Mouse (Mus musculus) stomach, embryonic 16.5 days (tissue): Measurements from ENCODE around the gene 1700025C18Rik. TPM values are rescaled to one million over a fixed set of nuclear protein-coding genes. Genes with fewer than 3 reads are reported as not detected.
A peak's percentile ranks its signal among the peaks of the same experiment; 100 is the strongest.

Source experiments
- ATAC-seq: fragments of 200-750 bp; cut with Nextera tagmentation; 2 replicates; pipeline ENCODE4 v1.8.0; 2017; ENCODE audit warnings: moderate number of reproducible peaks, moderate TSS enrichment; ENCODE audit not compliant: insufficient read depth, low FRiP score
- H3K27ac ChIP-seq: fragments of 300-500 bp; sonication (generic); 2 replicates; pipeline ENCODE4 v1.5.1; 2014; ENCODE audit warnings: low read length
- H3K27me3 ChIP-seq: fragments of 300-500 bp; sonication (generic); 2 replicates; pipeline ENCODE4 v1.6.1; 2014; ENCODE audit warnings: low read length, control low read depth, mixed read lengths; ENCODE audit not compliant: control insufficient read depth, insufficient read depth
- H3K36me3 ChIP-seq: fragments of 300-500 bp; sonication (generic); 2 replicates; pipeline ENCODE4 v1.6.1; 2014; ENCODE audit warnings: low read length; ENCODE audit not compliant: control insufficient read depth, insufficient read depth
- H3K4me1 ChIP-seq: fragments of 300-500 bp; sonication (generic); 2 replicates; pipeline ENCODE4 v1.6.1; 2014; ENCODE audit warnings: low read length, control low read depth, mixed read lengths; ENCODE audit not compliant: control insufficient read depth, insufficient read depth
- H3K4me2 ChIP-seq: fragments of 300-500 bp; sonication (generic); 2 replicates; pipeline ENCODE4 v1.6.1; 2014; ENCODE audit warnings: low read depth, low read length, mixed read lengths
- H3K4me3 ChIP-seq: fragments of 300-500 bp; sonication (generic); replicated peaks from 2 replicates; pipeline ENCODE4 v1.5.1; 2014; ENCODE audit warnings: mild to moderate bottlenecking, low read length
- H3K9ac ChIP-seq: fragments of 300-500 bp; sonication (generic); 2 replicates; pipeline ENCODE4 v1.6.1; 2014; ENCODE audit warnings: low read length
- H3K9me3 ChIP-seq: fragments of 300-500 bp; sonication (generic); replicated peaks from 2 replicates; pipeline ENCODE4 v1.6.1; 2016; ENCODE audit warnings: low read length, control low read depth; ENCODE audit not compliant: control insufficient read depth
- WGBS: fragments of 180-500 bp; shearing (Covaris S2); extraction: QIAGEN DNeasy Blood & Tissue Kit; methylation state at CpG from one replicate; pipeline ENCODE4 v1.1.7; 2014; 5-methylcytosine and 5-hydroxymethylcytosine counted together
- polyA plus RNA-seq: library from polyadenylated mRNA; unstranded; fragments of >200 nt; fragmentation: Nextera tagmentation; extraction: Ambion mirVana; gene quantifications from 2 replicates; pipeline ENCODE4 v1.2.1, GENCODE M21; 2015

1700025C18Rik gene
- polyA plus RNA-seq, 1 experiment from 2014 or later: not detected

- 36% methylated on average over 5 of the region's 5 CpGs for WGBS
These were observed 55.5 kb downstream of the 1700025C18Rik start for GRCm38 (mm10) chr2:165035058-165035431.

GRCm38 (mm10) chr2:165034131-165035057, 56.2 kb downstream of the 1700025C18Rik start, which contains the start of gene Ncoa5:
Gene Ncoa5 (minus strand): TSS chr2:165034867.
- peak; percentile 98 for ATAC-seq
- H3K27ac ChIP-seq: peak within 1 kb of the TSS; percentile 72
- no peaks in the 10 kb centered on the region for H3K36me3 ChIP-seq
- no peaks in the 10 kb centered on the region for H3K27me3 ChIP-seq
- H3K4me2 ChIP-seq: peak within 1 kb of the TSS; percentile 90
- no peaks in the 10 kb centered on the region for H3K9me3 ChIP-seq
- H3K9ac ChIP-seq: peak within 1 kb of the TSS; percentile 99
- peak within 1 kb of the TSS; percentile 97 for H3K4me3 ChIP-seq
- H3K4me1 ChIP-seq: peaks cover 17% of the 10 kb centered on the region
- under 1% methylated on average over 108 of the region's 111 CpGs for WGBS

More at GRCm38 (mm10) chr2:165035058-165035431, 55.5 kb downstream of the 1700025C18Rik start:
- Histone ChIP-seq H3K36me3 (no peaks in the 10 kb centered on the region), H3K4me3 (peak overlapping the region; percentile 97), H3K9me3 (no peaks in the 10 kb centered on the region), H3K9ac (0 out of 2 replicates have a peak overlapping the region, but pooled peaks have one; percentile 37), H3K27me3 (no peaks in the 10 kb centered on the region), H3K4me2 (peak overlapping the region; percentile 52), H3K4me1 (peaks cover 17% of the 10 kb centered on the region), H3K27ac (no peak overlapping the region)
- ATAC-seq: no peak

- no peaks in the 10 kb centered on the region for H3K27me3 ChIP-seq
- H3K9me3 ChIP-seq: no peaks in the 10 kb centered on the region
- peak overlapping the region; percentile 90 for H3K4me2 ChIP-seq
- peak overlapping the region; percentile 99 for H3K9ac ChIP-seq
- peak overlapping the region; percentile 97 for H3K4me3 ChIP-seq
- H3K27ac ChIP-seq: no peak overlapping the region
- peaks cover 17% of the 10 kb centered on the region for H3K4me1 ChIP-seq
- 30% methylated on average over 6 of the region's 6 CpGs for WGBS
- ATAC-seq: no peak
- H3K36me3 ChIP-seq: no peaks in the 10 kb centered on the region
These were observed 57.2 kb downstream of the 1700025C18Rik start for GRCm38 (mm10) chr2:165033306-165033705.

GRCm38 (mm10) chr2:165032533-165032932, 58.0 kb downstream of the 1700025C18Rik start:
- no peak overlapping the region for H3K9ac ChIP-seq
- H3K36me3 ChIP-seq: no peaks in the 10 kb centered on the region
- H3K4me1 ChIP-seq: peaks cover 20% of the 10 kb centered on the region
- H3K27ac ChIP-seq: no peak overlapping the region
- H3K4me2 ChIP-seq: no peak overlapping the region
- H3K27me3 ChIP-seq: no peaks in the 10 kb centered on the region
- WGBS: 39% methylated on average over 3 of the region's 3 CpGs
- no peak for ATAC-seq
- no peak overlapping the region for H3K4me3 ChIP-seq
- H3K9me3 ChIP-seq: no peaks in the 10 kb centered on the region

Other genes with a start within 250 kb of the 1700025C18Rik start
- 60.1 and 76.5 TPM in 2 replicates for gene Pltp, start 233.0 kb downstream of the 1700025C18Rik start, polyA plus RNA-seq
- gene Pcif1, start 211.4 kb downstream of the 1700025C18Rik start, polyA plus RNA-seq: 58.6 and 69.6 TPM in 2 replicates
- gene Zfp335, start 179.0 kb downstream of the 1700025C18Rik start, polyA plus RNA-seq: 11.3 and 12.4 TPM in 2 replicates
- 5.4 and 5.5 TPM in 2 replicates for gene Mmp9, start 150.0 kb downstream of the 1700025C18Rik start, polyA plus RNA-seq
- 0.26 and 0.46 TPM in 2 replicates for gene Slc12a5, start 129.9 kb downstream of the 1700025C18Rik start, polyA plus RNA-seq
- 49.5 and 49.9 TPM in 2 replicates for gene Ncoa5, start 55.9 kb downstream of the 1700025C18Rik start, polyA plus RNA-seq
- gene Cd40, start 35.1 kb downstream of the 1700025C18Rik start, polyA plus RNA-seq: 7.0 and 7.5 TPM in 2 replicates
- 0.19 and 0.21 TPM in 2 replicates for gene Cdh22, start 144.1 kb upstream of the 1700025C18Rik start, polyA plus RNA-seq
- 67.3 and 68.9 TPM in 2 replicates for gene Slc35c2, start 197.1 kb upstream of the 1700025C18Rik start, polyA plus RNA-seq
- gene Elmo2, start 235.7 kb upstream of the 1700025C18Rik start, polyA plus RNA-seq: 56.0 and 59.1 TPM in 2 replicates